Mouse (Mus musculus) CH12.LX (cell line): ENCODE measurements around the gene Irf2.

Experiments used
- CHD2 ChIP-seq: IDR thresholded peaks from 2 replicates; pipeline ENCODE4 v1.6.1; 2011; ENCODE audit warnings: low read length, improper control_type of control experiment
- CTCF ChIP-seq, 2 experiments: IDR thresholded peaks in 1 of 2; conservative IDR thresholded peaks in 1 of 2; 2 replicates each; pipeline ENCODE4 v1.5.1; 2011 to 2012; ENCODE audit warnings: low read depth in 2 of 2, low read length in 2 of 2, improper control_type of control experiment in 1 of 2, inconsistent platforms in 1 of 2, mild to moderate bottlenecking in 1 of 2, moderate library complexity in 1 of 2
- HCFC1 ChIP-seq: IDR thresholded peaks from 2 replicates; pipeline ENCODE4 v1.6.1; 2012; ENCODE audit warnings: low read depth, mild to moderate bottlenecking, inconsistent platforms, low read length, improper control_type of control experiment
- JUN ChIP-seq: IDR thresholded peaks from 2 replicates; pipeline ENCODE4 v1.6.1; 2011; ENCODE audit warnings: low read depth, mild to moderate bottlenecking, low read length, improper control_type of control experiment, moderate library complexity; ENCODE audit not compliant: insufficient read depth
- MAX ChIP-seq: IDR thresholded peaks from 2 replicates; pipeline ENCODE4 v1.6.1; 2011; ENCODE audit warnings: low read length, improper control_type of control experiment
- NELFE ChIP-seq: IDR thresholded peaks from 2 replicates; pipeline ENCODE4 v1.6.1; 2011; ENCODE audit warnings: low read depth, low read length, improper control_type of control experiment
- NRF1 ChIP-seq: IDR thresholded peaks from 2 replicates; pipeline ENCODE4 v1.6.1; 2014; ENCODE audit warnings: low read depth, mild to moderate bottlenecking, inconsistent platforms, low read length, improper control_type of control experiment, moderate library complexity
- POLR2A ChIP-seq: IDR thresholded peaks from 2 replicates; pipeline ENCODE4 v1.6.1; 2011; ENCODE audit warnings: low read depth, mild to moderate bottlenecking, improper control_type of control experiment, low read length

DNA sequence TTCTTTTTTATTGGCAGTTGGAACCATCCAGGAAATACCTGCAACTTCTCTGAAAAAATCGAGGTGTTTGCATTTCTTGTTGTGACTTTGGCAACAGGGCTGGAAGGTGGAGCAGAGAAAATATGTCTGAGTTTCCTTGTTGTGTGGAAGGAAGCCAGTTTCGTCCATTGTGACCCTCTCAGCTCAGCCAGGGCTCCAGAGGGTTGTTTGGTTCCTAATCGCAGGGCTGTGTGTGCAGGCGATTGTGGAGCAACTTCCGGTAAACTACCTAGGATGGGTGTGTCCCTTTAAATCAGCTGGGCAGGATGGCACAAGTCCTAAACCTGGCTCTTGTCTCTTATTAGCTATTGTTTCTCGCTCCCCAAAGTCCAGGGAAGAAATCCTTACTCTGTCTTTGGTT lies 25.7 kb upstream of the Irf2 start:
- TF ChIP-seq CTCF (conservative IDR thresholded peaks at IDR 0.05 in 1 of 2, IDR thresholded peaks at IDR 0.05 in 1 of 2; ENCODE audit: low read depth in 2 of 2, low read length in 2 of 2) (no peak), POLR2A (no peak), HCFC1 (no peak), MAX (no peak), NRF1 (no peak), NELFE (no peak), JUN (no peak), CHD2 (no peak)
